Comparison of ENCODE assay signal across 19 mouse cellular contexts in genomic region chr2:144228521-144229346, GRCm38 (mm10). TPM values are rescaled to one million over a fixed set of nuclear protein-coding genes. Genes with fewer than 3 reads are reported as not detected.
DNase-seq lines count a peak whose midpoint lies in the region; ATAC-seq and TF ChIP-seq lines count a peak whose summit lies in the region.
"Had no signal": no experiment of that assay in that cellular context is flagged by ENCODE, and none has a peak within 500 bp of the region (broad histone marks: within the 10 kb centered on the region; RNA-seq: fewer than 3 reads in every experiment).

No protein-coding gene starts in this region.

- no peak overlapping the region for H3K4me2 ChIP-seq in stomach, postnatal 0 days (replicated peaks; ENCODE audit: low read depth)
- H3K4me2 ChIP-seq: heart, embryonic 11.5 days; hindbrain, embryonic 15.5 days; limb, embryonic 13.5 days had no signal

- no peaks in the 10 kb centered on the region for H3K27me3 ChIP-seq in spleen, adult 2 months (ENCODE audit: control insufficient read depth, insufficient read depth, low read length)
- no peaks in the 10 kb centered on the region for H3K27me3 ChIP-seq in stomach, postnatal 0 days (ENCODE audit: control insufficient read depth, insufficient read depth, low read length)
- H3K27me3 ChIP-seq: hindbrain, embryonic 15.5 days; limb, embryonic 13.5 days had no signal

- peak; percentile 36 to 85 for DNase-seq in spleen, adult 2 months (ENCODE audit: low read depth in 1 of 2, low spot score in 2 of 2)
- no peak for DNase-seq in spleen, adult 12 weeks (ENCODE audit: low spot score)
- DNase-seq in thymus, adult 18-20 months, result peak; percentile 34 to 67
- no peak for DNase-seq in right cerebral cortex, adult 2 months (ENCODE audit: low spot score in 2 of 2)
- DNase-seq in gastrocnemius, postnatal 36 days, result no peak
- DNase-seq in stomach, postnatal 0 days (ENCODE audit: low spot score), result no peak
- DNase-seq in heart, adult 9 months (ENCODE audit: low spot score in 2 of 2), result no peak
- DNase-seq: adrenal gland, adult 8-10 months; cerebellum, adult 18-20 months; gastrocnemius, postnatal 25 days; kidney, adult 11 months; kidney, postnatal 25 days; right cerebral cortex, adult 18-20 months had no signal

- peaks cover 37% of the 10 kb centered on the region for H3K4me1 ChIP-seq in spleen, adult 2 months (ENCODE audit: control insufficient read depth, insufficient read depth, insufficient read length)
- H3K4me1 ChIP-seq in bone marrow macrophage, adult 2 months (ENCODE audit: control insufficient read depth, insufficient read depth, low read length), result peaks cover 6% of the 10 kb centered on the region; the same call in 1 of the 2 replicates
- H3K4me1 ChIP-seq in stomach, postnatal 0 days (replicated peaks; ENCODE audit: control insufficient read depth, insufficient read depth), result no peaks in the 10 kb centered on the region
- H3K4me1 ChIP-seq: hindbrain, embryonic 15.5 days had no signal

- no peak overlapping the region for H3K9ac ChIP-seq in stomach, postnatal 0 days (ENCODE audit: low read length)
- H3K9ac ChIP-seq: hindbrain, embryonic 15.5 days; limb, embryonic 13.5 days; liver, embryonic 14.5 days had no signal

- 16% methylated on average over 12 of the region's 12 CpGs for WGBS in spleen, adult 2 months
- 62% methylated on average over 12 of the region's 12 CpGs for WGBS in stomach, postnatal 0 days

- no peak for TF ChIP-seq EP300 in stomach, postnatal 0 days (optimal IDR thresholded peaks at IDR 0.05)

- no peak for ATAC-seq in stomach, postnatal 0 days (ENCODE audit: low FRiP score, low TSS enrichment)
- ATAC-seq: midbrain, embryonic 16.5 days had no signal

- no peak for TF ChIP-seq POLR2A in spleen, adult 2 months (IDR thresholded peaks at IDR 0.05; ENCODE audit: low read depth, low read length)
- TF ChIP-seq POLR2A in bone marrow macrophage, adult 2 months (IDR thresholded peaks at IDR 0.05; ENCODE audit: borderline replicate concordance, low read depth, low read length), result no peak

- H3K27ac ChIP-seq in spleen, adult 2 months (ENCODE audit: insufficient read depth, low read length), result peak overlapping the region; percentile 86
- 0 out of 2 replicates have a peak overlapping the region, but pooled peaks have one; percentile 11 for H3K27ac ChIP-seq in bone marrow macrophage, adult 2 months (ENCODE audit: insufficient read depth, low read depth, low read length)
- H3K27ac ChIP-seq in stomach, postnatal 0 days (replicated peaks), result no peak overlapping the region
- H3K27ac ChIP-seq: hindbrain, embryonic 15.5 days; limb, embryonic 13.5 days; liver, embryonic 14.5 days had no signal

- H3K36me3 ChIP-seq in spleen, adult 2 months (ENCODE audit: control insufficient read depth, insufficient read depth, low read length), result no peaks in the 10 kb centered on the region
- H3K36me3 ChIP-seq in stomach, postnatal 0 days (ENCODE audit: control insufficient read depth, insufficient read depth, low read length), result no peaks in the 10 kb centered on the region
- H3K36me3 ChIP-seq: hindbrain, embryonic 15.5 days; limb, embryonic 13.5 days had no signal

- no peak overlapping the region for H3K4me3 ChIP-seq in spleen, adult 2 months (ENCODE audit: extremely low read depth, insufficient read depth, insufficient read length)
- H3K4me3 ChIP-seq in bone marrow macrophage, adult 2 months (ENCODE audit: insufficient read depth, low read length), result no peak overlapping the region
- H3K4me3 ChIP-seq in stomach, postnatal 0 days (ENCODE audit: low read depth, low read length), result no peak overlapping the region
- H3K4me3 ChIP-seq: hindbrain, embryonic 15.5 days; limb, embryonic 13.5 days had no signal

- intact Hi-C loops in gastrocnemius, postnatal 36 days (cut with DNase I), result no loop called here

- H3K9me3 ChIP-seq in stomach, postnatal 0 days (ENCODE audit: control insufficient read depth, low read length), result no peaks in the 10 kb centered on the region
- H3K9me3 ChIP-seq: hindbrain, embryonic 15.5 days had no signal

- no peak for TF ChIP-seq CTCF in spleen, adult 2 months (IDR thresholded peaks at IDR 0.05; ENCODE audit: extremely low read depth, insufficient read depth, insufficient read length, insufficient replicate concordance)
- TF ChIP-seq CTCF in bone marrow macrophage, adult 2 months (IDR thresholded peaks at IDR 0.05; ENCODE audit: low read depth, low read length), result no peak
- TF ChIP-seq CTCF in stomach, postnatal 0 days (IDR thresholded peaks at IDR 0.05; ENCODE audit: low read depth), result no peak

RNA-seq across cellular contexts. Expression of gene Mgme1, which starts 41.7 kb away (rescaled TPM):
- polyA plus RNA-seq in spleen, adult 2 months (2012; rRNA removed), result 2.0 and 2.1 TPM in 2 replicates
- 12.2 and 13.2 TPM in 2 replicates for polyA plus RNA-seq in bone marrow macrophage, adult 2 months (2012; ENCODE audit: insufficient read depth, insufficient read length, missing spikeins)
- total RNA-seq in gastrocnemius, postnatal 36 days (2021), result 1 to 10 TPM; 7.2 to 7.3 TPM
- polyA plus RNA-seq in stomach, postnatal 0 days (2015; fragmentation: Nextera tagmentation; extraction: Ambion mirVana), result 6.8 and 8.4 TPM in 2 replicates

RNA-seq across cellular contexts. Expression of gene Snx5, which starts 42.0 kb away (rescaled TPM):
- polyA plus RNA-seq in spleen, adult 2 months (2012; rRNA removed), result 80.2 and 100 TPM in 2 replicates
- 867 and 1,049 TPM in 2 replicates for polyA plus RNA-seq in bone marrow macrophage, adult 2 months (2012; ENCODE audit: insufficient read depth, insufficient read length, missing spikeins)
- total RNA-seq in gastrocnemius, postnatal 36 days (2021), result 10 to 100 TPM; 37.3 to 46.2 TPM
- polyA plus RNA-seq in stomach, postnatal 0 days (2015; fragmentation: Nextera tagmentation; extraction: Ambion mirVana), result 63.5 and 64.0 TPM in 2 replicates

Comparison
In these comparisons a context has a peak if more than half of its experiments do, and no peak if none do; other contexts are left out.
1. DNase-seq: peak in spleen, adult 2 months (2 of 2) and thymus, adult 18-20 months (2 of 2); none in spleen, adult 12 weeks (single experiment), right cerebral cortex, adult 2 months (0 of 2), gastrocnemius, postnatal 36 days (0 of 2), stomach, postnatal 0 days (single experiment) and heart, adult 9 months (0 of 2).